Comparison of ENCODE assay signal across 10 mouse cellular contexts in the genomic region with DNA sequence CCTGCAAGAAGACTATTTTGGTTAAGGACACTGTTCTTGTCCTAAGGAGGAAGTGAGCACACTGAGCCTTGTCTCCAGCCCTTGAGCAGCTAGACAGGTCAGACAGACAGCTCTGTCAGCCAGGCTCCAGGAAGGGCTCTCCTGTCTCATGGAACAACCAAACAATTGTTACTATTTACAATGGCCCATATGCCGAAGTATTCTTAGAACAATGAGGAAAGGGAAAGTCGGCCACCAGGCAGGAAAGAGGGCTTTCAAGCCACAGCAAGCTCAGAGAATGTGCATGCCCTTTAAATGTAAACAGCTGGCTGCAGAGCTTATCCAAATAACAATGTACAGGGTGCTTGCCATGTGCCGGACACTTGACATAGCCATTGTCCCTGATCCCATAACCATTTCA.
DNase-seq lines count a peak whose midpoint lies in the region; ATAC-seq lines count a peak whose summit lies in the region.
"Had no signal": no experiment of that assay in that cellular context is flagged by ENCODE, and none has a peak within 500 bp of the region (broad histone marks: within the 10 kb centered on the region; RNA-seq: fewer than 3 reads in every experiment).

No protein-coding gene starts in this region.

- no peak overlapping the region for H3K27ac ChIP-seq in heart, embryonic 11.5 days (ENCODE audit: low read depth, low read length)
- H3K27ac ChIP-seq in midbrain, embryonic 13.5 days, result no peak overlapping the region
- no peak overlapping the region for H3K27ac ChIP-seq in midbrain, embryonic 14.5 days (replicated peaks; ENCODE audit: low read depth, low read length)
- 0 out of 2 replicates have a peak overlapping the region, but pooled peaks have one; percentile 29 for H3K27ac ChIP-seq in kidney, embryonic 15.5 days
- H3K27ac ChIP-seq: forebrain, embryonic 10.5 days had no signal

- H3K4me1 ChIP-seq in heart, embryonic 11.5 days (ENCODE audit: control insufficient read depth, insufficient read depth, low read length), result 0 out of 2 replicates have a peak, but pooled peaks cover 4% of the 10 kb centered on the region
- H3K4me1 ChIP-seq in midbrain, embryonic 13.5 days (replicated peaks), result peaks cover 6% of the 10 kb centered on the region; the same call in 1 of the 2 replicates
- no peaks in the 10 kb centered on the region for H3K4me1 ChIP-seq in midbrain, embryonic 14.5 days (ENCODE audit: control insufficient read depth, insufficient read depth, low read length)
- H3K4me1 ChIP-seq in kidney, embryonic 15.5 days, result no peaks in the 10 kb centered on the region

- H3K9me3 ChIP-seq in heart, embryonic 11.5 days (replicated peaks; ENCODE audit: control insufficient read depth, low read length), result no peaks in the 10 kb centered on the region
- no peaks in the 10 kb centered on the region for H3K9me3 ChIP-seq in midbrain, embryonic 13.5 days
- H3K9me3 ChIP-seq in midbrain, embryonic 14.5 days (ENCODE audit: control insufficient read depth, low read length), result no peaks in the 10 kb centered on the region
- H3K9me3 ChIP-seq in kidney, embryonic 15.5 days (replicated peaks), result no peaks in the 10 kb centered on the region
- H3K9me3 ChIP-seq: forebrain, embryonic 10.5 days had no signal

- WGBS in heart, embryonic 11.5 days (ENCODE audit: insufficient replicate concordance), result 25% methylated on average over 3 of the region's 3 CpGs
- 8% methylated on average over 3 of the region's 3 CpGs for WGBS in midbrain, embryonic 13.5 days
- 4% methylated on average over 3 of the region's 3 CpGs for WGBS in midbrain, embryonic 14.5 days
- 67% methylated on average over 3 of the region's 3 CpGs for WGBS in kidney, embryonic 15.5 days

- no peak overlapping the region for H3K4me3 ChIP-seq in heart, embryonic 11.5 days (ENCODE audit: low read depth, low read length)
- H3K4me3 ChIP-seq in midbrain, embryonic 13.5 days (replicated peaks), result no peak overlapping the region
- H3K4me3 ChIP-seq in midbrain, embryonic 14.5 days (replicated peaks; ENCODE audit: low read depth, low read length), result no peak overlapping the region
- H3K4me3 ChIP-seq in kidney, embryonic 15.5 days (replicated peaks), result no peak overlapping the region
- H3K4me3 ChIP-seq: forebrain, embryonic 10.5 days had no signal

- no peaks in the 10 kb centered on the region for H3K36me3 ChIP-seq in heart, embryonic 11.5 days (ENCODE audit: control insufficient read depth, insufficient read depth, low read length)
- no peaks in the 10 kb centered on the region for H3K36me3 ChIP-seq in midbrain, embryonic 13.5 days
- no peaks in the 10 kb centered on the region for H3K36me3 ChIP-seq in midbrain, embryonic 14.5 days (ENCODE audit: control insufficient read depth, insufficient read depth, low read length)
- no peaks in the 10 kb centered on the region for H3K36me3 ChIP-seq in kidney, embryonic 15.5 days
- H3K36me3 ChIP-seq: forebrain, embryonic 10.5 days had no signal

- no peaks in the 10 kb centered on the region for H3K27me3 ChIP-seq in heart, embryonic 11.5 days (ENCODE audit: control insufficient read depth, insufficient read depth, low read length)
- H3K27me3 ChIP-seq in midbrain, embryonic 13.5 days, result no peaks in the 10 kb centered on the region
- no peaks in the 10 kb centered on the region; the same call in 1 of the 2 replicates for H3K27me3 ChIP-seq in midbrain, embryonic 14.5 days (ENCODE audit: control insufficient read depth, insufficient read depth, low read length)
- no peaks in the 10 kb centered on the region for H3K27me3 ChIP-seq in kidney, embryonic 15.5 days

- peak; percentile 34 to 64 for DNase-seq in heart, adult 18-20 months
- DNase-seq in midbrain, embryonic 14.5 days, result no peak
- peak; percentile 40 for DNase-seq in retina, postnatal 1 day
- no peak for DNase-seq in frontal cortex, postnatal 10 days (ENCODE audit: low spot score in 2 of 2)
- DNase-seq in spleen, adult 12 weeks (ENCODE audit: low spot score), result no peak
- DNase-seq: cerebellum, adult 18-20 months had no signal

- H3K9ac ChIP-seq in heart, embryonic 11.5 days (ENCODE audit: low read depth, low read length), result no peak overlapping the region
- no peak overlapping the region for H3K9ac ChIP-seq in midbrain, embryonic 13.5 days (replicated peaks)
- H3K9ac ChIP-seq in midbrain, embryonic 14.5 days (replicated peaks; ENCODE audit: low read length), result no peak overlapping the region
- H3K9ac ChIP-seq in kidney, embryonic 15.5 days, result no peak overlapping the region

- ATAC-seq in heart, embryonic 11.5 days (replicated peaks; ENCODE audit: insufficient number of reproducible peaks, low FRiP score, low TSS enrichment), result no peak
- peak; percentile 56; the same call in 1 of the 2 replicates for ATAC-seq in midbrain, embryonic 13.5 days
- ATAC-seq in midbrain, embryonic 14.5 days (ENCODE audit: low FRiP score, low TSS enrichment), result no peak
- ATAC-seq in kidney, embryonic 15.5 days (replicated peaks; ENCODE audit: low FRiP score), result no peak

- H3K4me2 ChIP-seq in heart, embryonic 11.5 days, result no peak overlapping the region
- H3K4me2 ChIP-seq in midbrain, embryonic 13.5 days (replicated peaks), result no peak overlapping the region
- no peak overlapping the region for H3K4me2 ChIP-seq in midbrain, embryonic 14.5 days (ENCODE audit: low read length)
- no peak overlapping the region for H3K4me2 ChIP-seq in kidney, embryonic 15.5 days

Comparison
In these comparisons a context has a peak if more than half of its experiments do, and no peak if none do; other contexts are left out.
1. DNase-seq: peak in heart, adult 18-20 months (2 of 2) and retina, postnatal 1 day (single experiment); none in midbrain, embryonic 14.5 days (single experiment), frontal cortex, postnatal 10 days (0 of 2) and spleen, adult 12 weeks (single experiment).